Mouse (Mus musculus) liver, embryonic 11.5 days (tissue): ENCODE measurements around the gene BC052040. TPM values are rescaled to one million over a fixed set of nuclear protein-coding genes. Genes with fewer than 3 reads are reported as not detected.

Experiments
- ATAC-seq: fragments of 200-750 bp; cut with Nextera tagmentation; replicated peaks from 2 replicates; pipeline ENCODE4 v1.8.0; 2017; ENCODE audit warnings: moderate number of reproducible peaks, mild to moderate bottlenecking, moderate TSS enrichment, moderate library complexity; ENCODE audit not compliant: low FRiP score
- DNase-seq: peaks from one replicate; pipeline ENCODE4 v3.0.0-alpha.2; 2017; ENCODE audit warnings: low spot score
- H3K27ac ChIP-seq: fragments of 300-500 bp; sonication (generic); 2 replicates; pipeline ENCODE4 v1.5.1; 2014; ENCODE audit warnings: mild to moderate bottlenecking, low read depth, low read length, control low read depth
- H3K27me3 ChIP-seq: fragments of 300-500 bp; sonication (generic); replicated peaks from 2 replicates; pipeline ENCODE4 v1.6.1; 2014; ENCODE audit warnings: low read length, mixed read lengths; ENCODE audit not compliant: control insufficient read depth, insufficient read depth
- H3K36me3 ChIP-seq: fragments of 300-500 bp; sonication (generic); 2 replicates; pipeline ENCODE4 v1.6.1; 2014; ENCODE audit warnings: mild to moderate bottlenecking, low read length, moderate library complexity, mixed read lengths; ENCODE audit not compliant: control insufficient read depth, insufficient read depth
- H3K4me1 ChIP-seq: fragments of 300-500 bp; sonication (generic); replicated peaks from 2 replicates; pipeline ENCODE4 v1.6.1; 2014; ENCODE audit warnings: low read length, mixed read lengths; ENCODE audit not compliant: control insufficient read depth, insufficient read depth
- H3K4me2 ChIP-seq: fragments of 300-500 bp; sonication (generic); 2 replicates; pipeline ENCODE4 v1.6.1; 2014; ENCODE audit warnings: mild to moderate bottlenecking, control low read depth, moderate library complexity
- H3K4me3 ChIP-seq: fragments of 300-500 bp; sonication (generic); 2 replicates; pipeline ENCODE4 v1.5.1; 2014; ENCODE audit warnings: low read depth, low read length, control low read depth
- H3K9ac ChIP-seq: fragments of 300-500 bp; sonication (generic); 2 replicates; pipeline ENCODE4 v1.6.1; 2014; ENCODE audit warnings: low read depth, low read length, control low read depth
- H3K9me3 ChIP-seq: fragments of 300-500 bp; sonication (generic); 2 replicates; pipeline ENCODE4 v1.6.1; 2016; ENCODE audit warnings: low read length, inconsistent platforms, mixed read lengths; ENCODE audit not compliant: control insufficient read depth
- WGBS: fragments of 180-500 bp; shearing (Covaris S2); extraction: QIAGEN DNeasy Blood & Tissue Kit; methylation state at CpG from one replicate; pipeline ENCODE4 v1.1.7; 2014; 5-methylcytosine and 5-hydroxymethylcytosine counted together
- polyA plus RNA-seq: library from polyadenylated mRNA; unstranded; fragments of >200 nt; fragmentation: Nextera tagmentation; extraction: Ambion mirVana; gene quantifications from 2 replicates; pipeline ENCODE4 v1.2.1, GENCODE M21; 2014

BC052040 gene
- polyA plus RNA-seq, 1 experiment from 2014 or later: 13.9 TPM

- no peak overlapping the region for H3K4me3 ChIP-seq
- H3K4me2 ChIP-seq: no peak overlapping the region
- no peaks in the 10 kb centered on the region for H3K27me3 ChIP-seq
- DNase-seq (no peak), ATAC-seq (no peak)
- H3K27ac ChIP-seq: no peak overlapping the region
- no peak overlapping the region for H3K9ac ChIP-seq
- H3K36me3 ChIP-seq: no peaks in the 10 kb centered on the region
- no peaks in the 10 kb centered on the region for H3K9me3 ChIP-seq
- no peaks in the 10 kb centered on the region for H3K4me1 ChIP-seq
- 87% methylated on average over 6 of the region's 6 CpGs for WGBS
These were observed 112.9 kb downstream of the BC052040 start for GRCm38 (mm10) chr2:115694386-115694785.

DNA sequence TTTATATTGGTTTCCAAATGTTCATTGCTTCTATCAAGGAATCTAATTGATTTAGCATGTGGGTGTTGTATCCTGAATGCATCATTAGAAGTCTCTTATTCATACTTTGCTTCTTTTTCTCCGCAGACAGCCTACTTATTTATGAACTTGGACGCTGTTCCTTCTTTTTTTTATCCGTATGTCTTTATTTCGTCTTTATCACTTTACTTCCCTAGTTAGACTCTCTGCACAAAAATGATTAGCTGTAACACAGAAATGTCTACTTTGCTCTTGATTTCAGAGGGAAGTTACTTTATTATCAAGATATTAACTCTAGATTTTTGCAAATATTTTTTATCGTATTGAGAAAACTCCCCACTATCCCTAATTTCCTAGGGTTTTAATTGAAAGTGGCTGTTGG is 117.5 kb downstream of the BC052040 start:
- DNase-seq (no peak), ATAC-seq (no peak)
- H3K9me3 ChIP-seq: no peaks in the 10 kb centered on the region
- WGBS: 82% methylated on average over 5 of the region's 5 CpGs
- no peaks in the 10 kb centered on the region for H3K4me1 ChIP-seq
- no peak overlapping the region for H3K4me2 ChIP-seq
- H3K36me3 ChIP-seq: no peaks in the 10 kb centered on the region
- no peak overlapping the region for H3K27ac ChIP-seq
- H3K27me3 ChIP-seq: no peaks in the 10 kb centered on the region
- no peak overlapping the region for H3K9ac ChIP-seq
- H3K4me3 ChIP-seq: no peak overlapping the region

DNA sequence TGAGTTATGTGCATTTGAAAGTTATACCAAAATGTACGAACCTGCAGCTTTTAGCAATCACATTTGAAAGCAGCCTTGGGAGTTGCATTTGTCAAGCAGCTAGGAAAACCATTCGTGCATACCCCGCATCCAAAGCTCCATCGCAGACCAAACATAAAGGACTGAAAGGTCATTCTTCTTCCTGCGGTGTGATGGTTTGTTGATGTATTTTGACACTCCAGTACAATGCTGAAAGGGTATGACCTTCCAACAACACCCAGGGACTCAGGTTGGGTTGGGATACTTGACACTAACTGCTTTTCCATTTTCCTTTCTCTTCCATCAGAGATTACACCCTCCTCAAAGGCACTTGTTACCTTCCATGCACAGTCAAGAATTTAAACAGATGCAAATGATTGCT is 121.1 kb downstream of the BC052040 start:
- no peaks in the 10 kb centered on the region for H3K27me3 ChIP-seq
- no peaks in the 10 kb centered on the region for H3K4me1 ChIP-seq
- H3K4me3 ChIP-seq: no peak overlapping the region
- 75% methylated on average over 5 of the region's 5 CpGs for WGBS
- no peak overlapping the region for H3K9ac ChIP-seq
- DNase-seq (no peak), ATAC-seq (no peak)
- no peak overlapping the region for H3K27ac ChIP-seq
- no peaks in the 10 kb centered on the region for H3K9me3 ChIP-seq
- no peak overlapping the region for H3K4me2 ChIP-seq
- no peaks in the 10 kb centered on the region for H3K36me3 ChIP-seq

DNA sequence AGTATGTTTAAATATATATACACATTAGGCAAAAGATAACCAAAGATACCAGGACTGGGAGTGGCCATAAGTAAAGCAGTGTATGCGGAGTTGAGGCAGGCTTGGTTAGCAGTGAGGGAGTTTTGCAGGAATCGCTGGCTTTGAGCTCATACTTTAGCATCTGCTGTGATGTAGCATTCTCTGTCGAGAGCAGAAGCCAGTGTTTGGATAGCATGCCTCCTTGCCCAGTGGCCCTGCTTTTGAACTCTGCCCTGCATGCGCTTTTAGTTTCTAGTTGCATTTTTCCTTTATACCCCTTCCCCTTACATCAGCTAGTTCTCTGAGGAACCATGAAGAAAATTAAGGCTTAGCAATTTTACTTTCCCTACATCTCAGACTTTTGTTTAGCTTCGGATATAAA is 136.0 kb downstream of the BC052040 start:
- no peaks in the 10 kb centered on the region for H3K27me3 ChIP-seq
- 74% methylated on average over 5 of the region's 5 CpGs for WGBS
- peaks cover 5% of the 10 kb centered on the region for H3K36me3 ChIP-seq
- peaks cover 3% of the 10 kb centered on the region for H3K4me1 ChIP-seq
- no peak overlapping the region for H3K27ac ChIP-seq
- no peak for DNase-seq
- H3K4me2 ChIP-seq: no peak overlapping the region
- H3K9ac ChIP-seq: no peak overlapping the region
- peaks cover 3% of the 10 kb centered on the region; the same call in 1 of the 2 replicates for H3K9me3 ChIP-seq
- no peak overlapping the region for H3K4me3 ChIP-seq
- ATAC-seq: no peak

- Histone ChIP-seq H3K27ac (no peak overlapping the region), H3K36me3 (peaks cover 5% of the 10 kb centered on the region), H3K4me3 (no peak overlapping the region), H3K27me3 (no peaks in the 10 kb centered on the region), H3K4me2 (no peak overlapping the region), H3K4me1 (peaks cover 3% of the 10 kb centered on the region), H3K9me3 (peaks cover 3% of the 10 kb centered on the region; the same call in 1 of the 2 replicates), H3K9ac (no peak overlapping the region)
- ATAC-seq: no peak
- DNase-seq: no peak
- WGBS: 71% methylated on average over 3 of the region's 3 CpGs
These were observed 136.5 kb downstream of the BC052040 start for GRCm38 (mm10) chr2:115717980-115718379.

- H3K27ac ChIP-seq: no peak overlapping the region
- 52% methylated on average over 8 of the region's 8 CpGs for WGBS
- no peak overlapping the region for H3K9ac ChIP-seq
- ATAC-seq (no peak), DNase-seq (no peak)
- H3K27me3 ChIP-seq: no peaks in the 10 kb centered on the region
- peaks cover 5% of the 10 kb centered on the region for H3K36me3 ChIP-seq
- no peak overlapping the region for H3K4me3 ChIP-seq
- no peak overlapping the region for H3K4me2 ChIP-seq
- no peaks in the 10 kb centered on the region for H3K4me1 ChIP-seq
- H3K9me3 ChIP-seq: peaks cover 3% of the 10 kb centered on the region; the same call in 1 of the 2 replicates
These were observed 141.9 kb downstream of the BC052040 start for GRCm38 (mm10) chr2:115723452-115723851.

DNA sequence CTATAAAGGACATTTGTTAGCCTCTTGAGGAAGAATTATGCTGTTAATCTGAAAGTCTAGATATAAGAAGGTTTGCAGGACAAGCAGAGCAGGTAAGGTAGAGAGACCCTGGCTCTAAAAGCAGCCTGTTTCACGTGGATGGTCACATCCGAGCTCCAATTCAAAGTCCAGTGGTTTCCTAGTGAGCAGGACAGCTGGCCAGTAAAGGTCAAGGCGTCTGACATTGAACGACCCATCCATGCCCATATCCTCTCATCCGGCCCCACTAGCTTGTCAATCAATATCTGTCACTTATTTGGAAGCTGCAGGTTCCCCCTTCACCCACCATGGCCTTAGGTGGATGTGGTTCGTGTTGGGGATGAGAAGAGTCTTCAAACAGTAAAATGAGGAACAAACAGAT is 142.7 kb downstream of the BC052040 start:
- Histone ChIP-seq H3K9ac (no peak overlapping the region), H3K36me3 (peaks cover 5% of the 10 kb centered on the region), H3K27me3 (no peaks in the 10 kb centered on the region), H3K4me1 (no peaks in the 10 kb centered on the region), H3K9me3 (peaks cover 3% of the 10 kb centered on the region; the same call in 1 of the 2 replicates), H3K4me3 (no peak overlapping the region), H3K27ac (no peak overlapping the region), H3K4me2 (no peak overlapping the region)
- no peak for ATAC-seq
- no peak for DNase-seq
- WGBS: 65% methylated on average over 6 of the region's 6 CpGs

DNA sequence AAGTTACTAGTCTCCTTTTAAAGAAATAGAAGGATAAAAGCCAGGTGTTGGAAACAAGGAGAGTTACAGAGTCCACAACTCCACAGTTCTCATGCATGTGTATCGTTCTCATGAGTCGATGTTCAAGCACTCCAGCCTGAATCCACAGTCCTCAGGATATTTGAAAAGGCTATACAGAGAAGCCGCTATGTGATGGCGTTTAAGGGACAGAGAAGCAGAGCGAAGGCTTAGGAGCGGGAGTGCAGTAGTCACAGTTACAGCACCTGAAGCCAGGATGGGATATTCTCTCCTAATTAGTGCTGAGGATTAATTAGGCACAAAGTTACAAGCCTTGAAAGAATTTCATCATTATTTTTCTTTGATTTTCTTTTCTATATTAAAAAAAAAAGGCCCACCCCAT is 143.2 kb downstream of the BC052040 start:
- H3K27me3 ChIP-seq: no peaks in the 10 kb centered on the region
- H3K9me3 ChIP-seq: peaks cover 3% of the 10 kb centered on the region; the same call in 1 of the 2 replicates
- no peak overlapping the region for H3K27ac ChIP-seq
- ATAC-seq: no peak
- H3K36me3 ChIP-seq: peaks cover 5% of the 10 kb centered on the region
- H3K9ac ChIP-seq: no peak overlapping the region
- no peak for DNase-seq
- WGBS: 90% methylated on average over 6 of the region's 6 CpGs
- no peak overlapping the region for H3K4me3 ChIP-seq
- H3K4me1 ChIP-seq: no peaks in the 10 kb centered on the region
- H3K4me2 ChIP-seq: no peak overlapping the region

- no peaks in the 10 kb centered on the region for H3K4me1 ChIP-seq
- no peak overlapping the region for H3K9ac ChIP-seq
- no peak overlapping the region for H3K27ac ChIP-seq
- DNase-seq: no peak
- ATAC-seq: no peak
- no peaks in the 10 kb centered on the region for H3K27me3 ChIP-seq
- peaks cover 5% of the 10 kb centered on the region for H3K36me3 ChIP-seq
- no peak overlapping the region for H3K4me2 ChIP-seq
- 90% methylated on average over 6 of the region's 6 CpGs for WGBS
- peaks cover 3% of the 10 kb centered on the region; the same call in 1 of the 2 replicates for H3K9me3 ChIP-seq
- H3K4me3 ChIP-seq: no peak overlapping the region
These were observed 144.0 kb downstream of the BC052040 start for GRCm38 (mm10) chr2:115725503-115725902.
